Mouse (Mus musculus): ENCODE results near the gene Iqsec1.

GRCm38 (mm10) chr6:90988299-90988625, 223 bp downstream of the Iqsec1 start:
- TF ChIP-seq CTCF (IDR thresholded peaks at IDR 0.05; ENCODE audit: extremely low read depth, insufficient read length, insufficient replicate concordance, low read depth, low read length) (no peak), POLR2A (IDR thresholded peaks at IDR 0.05; ENCODE audit: low read depth, low read length) (no peak)
